Mouse (Mus musculus): ENCODE results near the gene Npas4. TPM values are rescaled to one million over a fixed set of nuclear protein-coding genes. Genes with fewer than 3 reads are reported as not detected.

The Npas4 gene
- polyA plus RNA-seq (2012; fragmentation: generic; extraction: Trizol), result 0.02 TPM

- H3K4me2 ChIP-seq (ENCODE audit: low read depth), result no peak within 1 kb of the TSS
- TF ChIP-seq MYOG (IDR thresholded peaks at IDR 0.05; ENCODE audit: control insufficient read depth in 1 of 3, insufficient read depth in 1 of 3, insufficient read length in 2 of 3, low read depth in 2 of 3), result no peak
- no peak for TF ChIP-seq POLR2AphosphoS2 (IDR thresholded peaks at IDR 0.05; ENCODE audit: insufficient read length, low read depth)
- no peak for TF ChIP-seq MAX (IDR thresholded peaks at IDR 0.05; ENCODE audit: low read depth)
- TF ChIP-seq SRF (IDR thresholded peaks at IDR 0.05; ENCODE audit: control insufficient read depth, insufficient read length, low read depth), result no peak
- no peak for TF ChIP-seq USF1 (IDR thresholded peaks at IDR 0.05; ENCODE audit: low read depth)
- no peak for TF ChIP-seq TCF3 (IDR thresholded peaks at IDR 0.05; ENCODE audit: insufficient read length, low read depth)
- H3K4me3 ChIP-seq, result no peak within 1 kb of the TSS
These were observed at the start of gene Npas4 for GRCm38 (mm10) chr19:4990256-4990625. Npas4 (minus strand) TSS chr19:4990316.

GRCm38 (mm10) chr19:5039301-5040114 is 49.4 kb upstream of the Npas4 start:
- Histone ChIP-seq H3K4me3 (peak overlapping the region; percentile 89), H3ac (ENCODE audit: control insufficient read depth, insufficient read length) (peak overlapping the region; percentile 63), H3K27me3 (ENCODE audit: control insufficient read depth, insufficient read depth, insufficient read length) (no peaks in the 10 kb centered on the region), H3K36me3 (ENCODE audit: control insufficient read depth, insufficient read depth) (no peaks in the 10 kb centered on the region), H3K4me2 (ENCODE audit: low read depth) (peak overlapping the region; percentile 83), H3K79me2 (ENCODE audit: control insufficient read depth, insufficient read depth) (peaks cover 32% of the 10 kb centered on the region)
- TF ChIP-seq REST (IDR thresholded peaks at IDR 0.05; ENCODE audit: insufficient read depth, insufficient read length) (no peak), MYOG (IDR thresholded peaks at IDR 0.05; ENCODE audit: control insufficient read depth in 1 of 3, insufficient read depth in 1 of 3, insufficient read length in 2 of 3, low read depth in 2 of 3) (peak in 1 of 3 experiments; percentile 31), E2F4 (IDR thresholded peaks at IDR 0.05; ENCODE audit: insufficient read depth) (no peak), MYOD1 (IDR thresholded peaks at IDR 0.05; ENCODE audit: control insufficient read depth in 1 of 3, insufficient read length in 2 of 3, low read depth in 2 of 3) (peak in 1 of 3 experiments; percentile 47)

More at GRCm38 (mm10) chr19:4990256-4990625, at the start of gene Npas4:
- no peaks in the 10 kb centered on the region for H3K27me3 ChIP-seq (ENCODE audit: control insufficient read depth, insufficient read depth, insufficient read length)
- H3ac ChIP-seq (ENCODE audit: control insufficient read depth, insufficient read length), result no peak within 1 kb of the TSS
- H3K79me2 ChIP-seq (ENCODE audit: control insufficient read depth, insufficient read depth), result no peaks in the 10 kb centered on the region
- H3K36me3 ChIP-seq (ENCODE audit: control insufficient read depth, insufficient read depth), result no peaks in the 10 kb centered on the region

GRCm38 (mm10) chr19:5038709-5039156 is 48.6 kb upstream of the Npas4 start, which contains the start of the genes B4gat1 and AC124502.3:
B4gat1 (plus strand) TSS chr19:5038826.
AC124502.3 (plus strand) TSS chr19:5038891.
- Histone ChIP-seq H3K36me3 (ENCODE audit: control insufficient read depth, insufficient read depth) (no peaks in the 10 kb centered on the region), H3ac (ENCODE audit: control insufficient read depth, insufficient read length) (peak within 1 kb of the TSS; percentile 63), H3K4me2 (ENCODE audit: low read depth) (peak within 1 kb of the TSS; percentile 83), H3K27me3 (ENCODE audit: control insufficient read depth, insufficient read depth, insufficient read length) (no peaks in the 10 kb centered on the region), H3K4me3 (peak within 1 kb of the TSS; percentile 89), H3K79me2 (ENCODE audit: control insufficient read depth, insufficient read depth) (peaks cover 32% of the 10 kb centered on the region)
- TF ChIP-seq POLR2AphosphoS2 (IDR thresholded peaks at IDR 0.05; ENCODE audit: insufficient read length, low read depth) (peak; percentile 84), TCF3 (IDR thresholded peaks at IDR 0.05; ENCODE audit: insufficient read length, low read depth) (no peak), SRF (IDR thresholded peaks at IDR 0.05; ENCODE audit: control insufficient read depth, insufficient read length, low read depth) (peak; percentile 28), MAX (IDR thresholded peaks at IDR 0.05; ENCODE audit: low read depth) (no peak), POLR2A (IDR thresholded peaks at IDR 0.05; ENCODE audit: insufficient read length, low read depth) (peak; percentile 90), E2F4 (IDR thresholded peaks at IDR 0.05; ENCODE audit: insufficient read depth) (no peak), MYOG (IDR thresholded peaks at IDR 0.05; ENCODE audit: control insufficient read depth in 1 of 3, insufficient read depth in 1 of 3, insufficient read length in 2 of 3, low read depth in 2 of 3) (peak in 2 of 3 experiments; percentile 42 to 58), TCF12 (IDR thresholded peaks at IDR 0.05; ENCODE audit: insufficient read depth, poor library complexity, severe bottlenecking) (no peak), REST (IDR thresholded peaks at IDR 0.05; ENCODE audit: insufficient read depth, insufficient read length) (no peak), USF1 (IDR thresholded peaks at IDR 0.05; ENCODE audit: low read depth) (no peak), CEBPB (IDR thresholded peaks at IDR 0.05; ENCODE audit: insufficient read depth, poor library complexity, severe bottlenecking) (no peak), MYOD1 (IDR thresholded peaks at IDR 0.05; ENCODE audit: control insufficient read depth in 1 of 3, insufficient read length in 2 of 3, low read depth in 2 of 3) (peak in 1 of 3 experiments; percentile 11)

- no peaks in the 10 kb centered on the region for H3K36me3 ChIP-seq (ENCODE audit: control insufficient read depth, insufficient read depth)
- TF ChIP-seq CEBPB (IDR thresholded peaks at IDR 0.05; ENCODE audit: insufficient read depth, poor library complexity, severe bottlenecking), result 0 out of 2 replicates have a peak, but pooled peaks have one; percentile 46
- TF ChIP-seq MYOD1 (IDR thresholded peaks at IDR 0.05; ENCODE audit: control insufficient read depth in 1 of 3, insufficient read length in 2 of 3, low read depth in 2 of 3), result peak in 1 of 3 experiments; percentile 2
- no peak for TF ChIP-seq E2F4 (IDR thresholded peaks at IDR 0.05; ENCODE audit: insufficient read depth)
- peak overlapping the region; percentile 63 for H3ac ChIP-seq (ENCODE audit: control insufficient read depth, insufficient read length)
- peaks cover 27% of the 10 kb centered on the region for H3K79me2 ChIP-seq (ENCODE audit: control insufficient read depth, insufficient read depth)
- H3K4me3 ChIP-seq, result peak overlapping the region; percentile 89
- H3K27me3 ChIP-seq (ENCODE audit: control insufficient read depth, insufficient read depth, insufficient read length), result no peaks in the 10 kb centered on the region
- H3K4me2 ChIP-seq (ENCODE audit: low read depth), result peak overlapping the region; percentile 77
These were observed 47.8 kb upstream of the Npas4 start for GRCm38 (mm10) chr19:5037678-5038571.

All from myocyte (in vitro differentiated cells).